Comparison of ENCODE assay signal across 9 mouse cellular contexts in genomic region chr1:154097656-154098055, GRCm38 (mm10).
A peak's percentile ranks its signal among the peaks of the same experiment; 100 is the strongest.
DNase-seq lines count a peak whose midpoint lies in the region; ATAC-seq lines count a peak whose summit lies in the region.
"Had no signal": no experiment of that assay in that cellular context is flagged by ENCODE, and none has a peak within 500 bp of the region (broad histone marks: within the 10 kb centered on the region; RNA-seq: fewer than 3 reads in every experiment).

No protein-coding gene starts in this region.

- DNase-seq in embryo, embryonic 10 days (ENCODE audit: low spot score), result peak; percentile 10
- no peak for DNase-seq in embryo, embryonic 9.5 days (ENCODE audit: extremely low spot score)
- peak; percentile 84 for DNase-seq in layer of hippocampus, adult 9-11 months
- no peak for DNase-seq in layer of hippocampus, adult 18-20 months (ENCODE audit: low spot score in 2 of 2)
- DNase-seq in brain, adult 2 months (ENCODE audit: low read depth, low spot score), result peak; percentile 49
- DNase-seq in lung, postnatal 25 days (ENCODE audit: low spot score), result peak; percentile 73
- no peak for DNase-seq in cerebellum, adult 11 months
- DNase-seq: liver, embryonic 13.5 days had no signal

- no peak for ATAC-seq in erythroid progenitor cell, adult 5-6 weeks (replicated peaks; ENCODE audit: low FRiP score, poor library complexity, severe bottlenecking)

Comparison
In these comparisons a context has a peak if more than half of its experiments do, and no peak if none do; other contexts are left out.
1. DNase-seq: peak in embryo, embryonic 10 days (single experiment), layer of hippocampus, adult 9-11 months (single experiment), brain, adult 2 months (single experiment) and lung, postnatal 25 days (single experiment); none in embryo, embryonic 9.5 days (single experiment), layer of hippocampus, adult 18-20 months (0 of 2) and cerebellum, adult 11 months (single experiment).